Mouse (Mus musculus): ENCODE results near the gene Gucd1. TPM values are rescaled to one million over a fixed set of nuclear protein-coding genes. Genes with fewer than 3 reads are reported as not detected.
A peak's percentile ranks its signal among the peaks of the same experiment; 100 is the strongest.

Gucd1 gene
- total and polyA plus RNA-seq, 2 experiments from 2014 or later = 16.0 to 44.9 TPM

- peak within 1 kb of the TSS; percentile 49 for H3K4me2 ChIP-seq (ENCODE audit: low read depth)
- TF ChIP-seq CTCF (IDR thresholded peaks at IDR 0.05; ENCODE audit: low read depth) = no peak
- peak within 1 kb of the TSS; percentile 44 for H3K9ac ChIP-seq
- no peak within 1 kb of the TSS; the same call in 1 of the 2 replicates for H3K27ac ChIP-seq (ENCODE audit: low read depth, low read length)
- ATAC-seq (no peak), DNase-seq (no peak)
- WGBS = 0% methylated on average over 2 of the region's 4 CpGs
- no peaks in the 10 kb centered on the region for H3K9me3 ChIP-seq (ENCODE audit: low read length)
- H3K4me1 ChIP-seq (ENCODE audit: insufficient read depth) = no peaks in the 10 kb centered on the region
- peak within 1 kb of the TSS; percentile 40 for H3K4me3 ChIP-seq (ENCODE audit: low read depth, low read length)
- H3K27me3 ChIP-seq (ENCODE audit: insufficient read depth, low read length) = peaks cover 16% of the 10 kb centered on the region; the same call in 1 of the 2 replicates
- H3K36me3 ChIP-seq (ENCODE audit: insufficient read depth) = peaks cover 17% of the 10 kb centered on the region; the same call in 1 of the 2 replicates
Observed at GRCm38 (mm10) chr10:75316872-75316907, 201.1 kb downstream of the Gucd1 start, which contains the start of gene Adora2a. Gene Adora2a, plus strand, starts transcription at chr10:75316877.

GRCm38 (mm10) chr10:75316472-75316871, 201.3 kb downstream of the Gucd1 start:
- DNase-seq (peak; percentile 16), ATAC-seq (peak; percentile 35)
- Histone ChIP-seq H3K9me3 (ENCODE audit: low read length) (no peaks in the 10 kb centered on the region), H3K36me3 (ENCODE audit: insufficient read depth) (peaks cover 19% of the 10 kb centered on the region; the same call in 1 of the 2 replicates), H3K4me3 (ENCODE audit: low read depth, low read length) (peak overlapping the region; percentile 40), H3K27me3 (ENCODE audit: insufficient read depth, low read length) (peaks cover 16% of the 10 kb centered on the region; the same call in 1 of the 2 replicates), H3K27ac (ENCODE audit: low read depth, low read length) (no peak overlapping the region), H3K4me2 (ENCODE audit: low read depth) (peak overlapping the region; percentile 49), H3K4me1 (ENCODE audit: insufficient read depth) (no peaks in the 10 kb centered on the region), H3K9ac (peak overlapping the region; percentile 44)
- TF ChIP-seq CTCF (IDR thresholded peaks at IDR 0.05; ENCODE audit: low read depth) = no peak
- 5% methylated on average over 9 of the region's 9 CpGs for WGBS

- no peak overlapping the region for H3K9ac ChIP-seq
- peak; percentile 13; the same call in 1 of the 2 replicates for TF ChIP-seq CTCF (IDR thresholded peaks at IDR 0.05; ENCODE audit: low read depth)
- ATAC-seq (no peak), DNase-seq (peak; percentile 21)
- 59% methylated on average over 8 of the region's 8 CpGs for WGBS
- H3K27me3 ChIP-seq (ENCODE audit: insufficient read depth, low read length) = peaks cover 16% of the 10 kb centered on the region; the same call in 1 of the 2 replicates
- H3K9me3 ChIP-seq (ENCODE audit: low read length) = no peaks in the 10 kb centered on the region
- H3K27ac ChIP-seq (ENCODE audit: low read depth, low read length) = no peak overlapping the region
- peaks cover 20% of the 10 kb centered on the region; the same call in 1 of the 2 replicates for H3K36me3 ChIP-seq (ENCODE audit: insufficient read depth)
- no peak overlapping the region for H3K4me3 ChIP-seq (ENCODE audit: low read depth, low read length)
- no peaks in the 10 kb centered on the region for H3K4me1 ChIP-seq (ENCODE audit: insufficient read depth)
- H3K4me2 ChIP-seq (ENCODE audit: low read depth) = no peak overlapping the region
Observed at GRCm38 (mm10) chr10:75315756-75316155, 202.0 kb downstream of the Gucd1 start.

- no peak overlapping the region for H3K27ac ChIP-seq (ENCODE audit: low read depth, low read length)
- peaks cover 16% of the 10 kb centered on the region; the same call in 1 of the 2 replicates for H3K27me3 ChIP-seq (ENCODE audit: insufficient read depth, low read length)
- no peak overlapping the region for H3K9ac ChIP-seq
- WGBS = 73% methylated on average over 6 of the region's 6 CpGs
- no peak overlapping the region for H3K4me2 ChIP-seq (ENCODE audit: low read depth)
- no peak for ATAC-seq
- no peaks in the 10 kb centered on the region for H3K9me3 ChIP-seq (ENCODE audit: low read length)
- no peak for TF ChIP-seq CTCF (IDR thresholded peaks at IDR 0.05; ENCODE audit: low read depth)
- H3K4me1 ChIP-seq (ENCODE audit: insufficient read depth) = no peaks in the 10 kb centered on the region
- H3K36me3 ChIP-seq (ENCODE audit: insufficient read depth) = peaks cover 34% of the 10 kb centered on the region
- H3K4me3 ChIP-seq (ENCODE audit: low read depth, low read length) = no peak overlapping the region
- DNase-seq = no peak
Observed at GRCm38 (mm10) chr10:75314190-75314980, 203.4 kb downstream of the Gucd1 start.

- peaks cover 53% of the 10 kb centered on the region for H3K36me3 ChIP-seq (ENCODE audit: insufficient read depth)
- H3K9ac ChIP-seq = no peak overlapping the region
- no peak overlapping the region for H3K27ac ChIP-seq (ENCODE audit: low read depth, low read length)
- no peak overlapping the region for H3K4me2 ChIP-seq (ENCODE audit: low read depth)
- no peaks in the 10 kb centered on the region for H3K9me3 ChIP-seq (ENCODE audit: low read length)
- H3K4me3 ChIP-seq (ENCODE audit: low read depth, low read length) = no peak overlapping the region
- WGBS = 81% methylated on average over 7 of the region's 7 CpGs
- H3K27me3 ChIP-seq (ENCODE audit: insufficient read depth, low read length) = peaks cover 2% of the 10 kb centered on the region; the same call in 1 of the 2 replicates
- H3K4me1 ChIP-seq (ENCODE audit: insufficient read depth) = no peaks in the 10 kb centered on the region
- ATAC-seq (no peak), DNase-seq (no peak)
- no peak for TF ChIP-seq CTCF (IDR thresholded peaks at IDR 0.05; ENCODE audit: low read depth)
Observed at GRCm38 (mm10) chr10:75312361-75312760, 205.4 kb downstream of the Gucd1 start.

- H3K9ac ChIP-seq = no peak overlapping the region
- no peaks in the 10 kb centered on the region for H3K9me3 ChIP-seq (ENCODE audit: low read length)
- H3K36me3 ChIP-seq (ENCODE audit: insufficient read depth) = peaks cover 56% of the 10 kb centered on the region
- ATAC-seq (no peak), DNase-seq (no peak)
- H3K4me2 ChIP-seq (ENCODE audit: low read depth) = no peak overlapping the region
- TF ChIP-seq CTCF (IDR thresholded peaks at IDR 0.05; ENCODE audit: low read depth) = no peak
- no peak overlapping the region for H3K4me3 ChIP-seq (ENCODE audit: low read depth, low read length)
- 95% methylated on average over 7 of the region's 7 CpGs for WGBS
- no peak overlapping the region for H3K27ac ChIP-seq (ENCODE audit: low read depth, low read length)
- H3K4me1 ChIP-seq (ENCODE audit: insufficient read depth) = peaks cover 7% of the 10 kb centered on the region; the same call in 1 of the 2 replicates
- H3K27me3 ChIP-seq (ENCODE audit: insufficient read depth, low read length) = no peaks in the 10 kb centered on the region
Observed at GRCm38 (mm10) chr10:75307130-75307529, 210.6 kb downstream of the Gucd1 start.

GRCm38 (mm10) chr10:75304413-75304812, 213.4 kb downstream of the Gucd1 start:
- TF ChIP-seq CTCF (IDR thresholded peaks at IDR 0.05; ENCODE audit: low read depth) = no peak
- peaks cover 7% of the 10 kb centered on the region; the same call in 1 of the 2 replicates for H3K4me1 ChIP-seq (ENCODE audit: insufficient read depth)
- H3K9ac ChIP-seq = no peak overlapping the region
- H3K4me3 ChIP-seq (ENCODE audit: low read depth, low read length) = no peak overlapping the region
- no peaks in the 10 kb centered on the region for H3K9me3 ChIP-seq (ENCODE audit: low read length)
- H3K36me3 ChIP-seq (ENCODE audit: insufficient read depth) = peaks cover 45% of the 10 kb centered on the region
- peak overlapping the region; percentile 57 for H3K27ac ChIP-seq (ENCODE audit: low read depth, low read length)
- no peak overlapping the region for H3K4me2 ChIP-seq (ENCODE audit: low read depth)
- 65% methylated on average over 6 of the region's 6 CpGs for WGBS
- no peaks in the 10 kb centered on the region for H3K27me3 ChIP-seq (ENCODE audit: insufficient read depth, low read length)
- no peak for DNase-seq
- no peak for ATAC-seq
